Mouse (Mus musculus) heart, postnatal 4 days (tissue): Measurements from ENCODE around the gene Gsx1. TPM values are rescaled to one million over a fixed set of nuclear protein-coding genes. Genes with fewer than 3 reads are reported as not detected.
A peak's percentile ranks its signal among the peaks of the same experiment; 100 is the strongest.

Experiments used
- DNase-seq: peaks from one replicate; pipeline ENCODE4 v3.0.0; 2021
- total RNA-seq, 2 experiments: library from RNA; stranded (reverse); gene quantifications; 2 replicates each; pipeline ENCODE4 v1.2.3; 2021

Gsx1 gene
- total RNA-seq: not detected

DNA sequence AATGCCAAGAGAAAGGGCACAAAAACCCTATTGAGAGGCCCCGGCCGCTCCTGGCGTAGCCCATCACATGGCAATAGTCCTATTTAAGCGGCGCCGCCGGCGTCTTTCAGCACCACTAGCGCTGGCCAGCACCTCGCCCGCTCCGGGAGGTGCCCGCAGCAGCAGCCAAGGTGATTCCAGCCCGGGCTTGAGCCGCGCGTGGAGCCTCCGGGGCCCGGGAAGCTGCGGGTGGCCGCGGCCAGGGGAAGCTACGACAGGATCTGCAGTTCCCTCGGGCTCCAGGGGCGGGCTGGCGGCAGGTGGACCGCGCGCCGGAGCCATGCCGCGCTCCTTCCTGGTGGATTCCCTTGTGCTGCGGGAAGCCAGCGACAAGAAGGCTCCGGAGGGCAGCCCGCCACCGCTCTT, at the start of gene Gsx1:
Gsx1 (plus strand) TSS at position 126 of the 405 bp plus-strand sequence.
- DNase-seq: peak; percentile 80

DNA sequence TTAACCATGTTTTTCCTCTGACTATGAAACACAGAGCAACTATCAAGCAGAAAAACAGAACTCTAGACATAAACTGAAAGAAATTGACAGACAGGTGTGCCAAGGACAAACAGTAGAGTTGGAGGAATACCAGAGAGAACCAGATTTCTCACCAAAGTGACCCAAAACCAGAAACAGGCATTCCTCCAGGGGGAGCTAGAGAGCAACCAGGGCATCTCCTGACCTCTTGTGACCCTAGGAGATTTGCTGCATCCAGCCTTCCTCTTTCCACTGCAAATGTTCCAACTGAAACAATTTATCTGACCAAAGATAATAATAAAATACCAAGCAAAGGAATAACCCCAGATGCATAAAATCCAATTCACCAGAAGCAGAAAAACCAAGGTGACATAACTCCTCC, 41.2 kb upstream of the Gsx1 start:
- no peak for DNase-seq

DNA sequence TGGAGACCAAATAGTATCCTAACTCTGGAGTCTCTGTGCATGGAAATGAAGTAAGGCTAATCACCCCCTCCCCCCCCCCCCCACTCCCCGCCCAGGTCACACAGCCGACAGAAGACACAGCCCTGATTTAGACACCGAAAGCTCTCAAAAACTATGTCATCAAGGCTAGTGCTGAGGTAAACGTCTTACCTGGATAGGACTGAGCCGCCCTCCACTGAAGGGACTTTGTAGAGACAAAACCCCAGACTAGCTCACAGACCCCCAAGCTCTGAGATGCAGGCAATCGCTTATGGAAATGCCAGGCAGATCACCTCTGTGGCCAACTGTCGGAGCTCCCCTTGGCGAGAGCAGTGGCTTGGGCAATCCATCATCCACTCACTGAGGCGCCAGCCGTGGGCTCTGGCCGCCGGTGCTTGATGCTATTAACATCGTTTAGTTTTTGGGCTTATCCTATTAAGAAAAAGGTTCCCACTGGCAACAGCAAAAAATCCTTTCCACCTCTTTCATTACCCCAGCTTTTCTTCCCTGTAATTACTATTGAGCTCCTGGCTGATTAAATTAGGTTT, 33.6 kb upstream of the Gsx1 start:
- DNase-seq: no peak

DNA sequence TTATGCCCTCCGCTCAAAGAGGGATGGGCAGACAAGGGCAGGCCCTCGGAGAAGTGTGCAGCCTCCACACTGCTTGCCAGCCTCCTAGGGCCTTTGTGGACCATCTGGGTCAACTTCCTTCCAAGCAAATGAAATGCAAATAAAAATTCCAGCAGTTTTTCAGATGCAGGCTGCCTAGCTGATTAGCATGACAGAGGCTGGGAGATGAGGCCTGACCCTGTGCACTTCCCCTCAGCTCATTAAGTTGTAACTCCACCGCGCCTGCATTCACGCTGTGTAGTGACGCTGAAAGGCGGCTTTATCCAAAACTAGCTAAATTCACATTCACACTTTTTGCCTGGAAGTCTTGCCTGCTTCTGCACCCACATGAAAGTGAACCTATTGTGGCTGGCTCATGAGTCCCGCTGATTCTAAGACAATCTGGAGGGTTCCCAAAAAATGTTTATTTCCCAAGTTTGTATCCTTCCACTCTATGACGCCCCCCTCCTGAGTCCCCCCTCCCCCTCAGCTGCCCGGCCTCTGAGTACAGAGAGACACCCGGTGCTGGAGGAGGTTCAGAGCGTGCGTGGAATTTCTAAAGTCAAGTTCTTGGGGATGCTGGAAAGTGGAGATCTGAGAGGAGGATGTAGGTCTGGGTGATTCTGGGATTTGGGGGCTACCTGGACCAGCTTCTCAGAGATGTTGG, 32.9 kb upstream of the Gsx1 start:
- no peak for DNase-seq

DNA sequence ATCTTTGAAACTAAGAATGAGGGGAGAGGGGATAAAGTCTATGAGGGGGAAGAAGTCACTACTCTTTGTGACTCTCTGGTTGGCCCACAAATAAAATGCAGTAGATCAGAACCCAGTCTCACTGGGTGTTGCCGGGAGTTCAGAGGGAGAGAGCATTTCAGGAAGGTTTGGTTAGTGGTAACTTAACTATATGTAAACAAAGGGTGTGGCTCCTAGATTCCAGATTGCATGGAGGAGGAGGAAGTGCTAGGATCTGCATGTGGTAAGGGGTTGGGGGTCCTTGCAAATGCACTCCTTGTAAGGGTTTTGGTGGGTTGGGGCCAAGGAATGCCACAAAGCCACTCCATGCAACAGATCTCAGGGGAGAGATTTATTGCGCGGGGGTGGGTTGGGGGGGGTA, 32.1 kb upstream of the Gsx1 start:
- no peak for DNase-seq

DNA sequence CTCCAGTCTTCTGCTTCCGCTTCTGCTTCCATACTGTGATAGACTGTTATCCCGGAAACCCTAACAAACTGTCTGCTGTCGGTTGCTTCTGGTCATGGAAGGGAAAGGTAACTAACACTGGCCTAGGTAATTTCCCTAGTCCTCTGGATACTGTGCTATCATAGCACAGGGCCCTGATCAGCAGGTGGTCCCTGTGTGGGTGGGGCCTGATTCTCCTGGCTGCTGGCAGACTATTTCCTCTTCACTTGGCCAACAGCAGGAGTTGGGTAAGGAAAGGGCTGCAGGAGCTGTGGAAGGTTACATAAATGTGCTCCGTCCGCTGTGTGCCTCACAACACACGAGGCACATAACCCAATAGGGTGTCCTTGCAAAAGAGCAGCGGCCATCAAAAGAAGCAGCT, 31.1 kb upstream of the Gsx1 start:
- no peak for DNase-seq

DNA sequence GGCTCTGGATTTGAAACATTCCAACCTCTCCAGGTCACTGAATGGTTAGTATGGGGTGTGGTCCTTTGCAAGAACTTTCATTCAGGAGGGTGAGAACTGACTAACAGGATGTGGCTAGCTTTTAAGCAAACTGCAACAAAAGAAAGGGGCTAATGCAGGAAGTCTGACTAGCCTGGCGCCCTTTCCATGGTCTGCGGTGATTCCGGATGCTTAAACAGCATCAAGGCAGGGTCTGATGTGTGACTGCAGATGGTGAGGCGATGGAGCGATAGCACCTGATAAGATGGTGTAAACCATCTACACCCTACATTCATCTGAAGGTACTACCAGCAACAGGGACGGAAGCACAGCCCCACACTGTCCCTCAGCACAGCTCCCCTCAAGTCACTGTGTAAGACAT, 29.2 kb upstream of the Gsx1 start:
- no peak for DNase-seq

DNA sequence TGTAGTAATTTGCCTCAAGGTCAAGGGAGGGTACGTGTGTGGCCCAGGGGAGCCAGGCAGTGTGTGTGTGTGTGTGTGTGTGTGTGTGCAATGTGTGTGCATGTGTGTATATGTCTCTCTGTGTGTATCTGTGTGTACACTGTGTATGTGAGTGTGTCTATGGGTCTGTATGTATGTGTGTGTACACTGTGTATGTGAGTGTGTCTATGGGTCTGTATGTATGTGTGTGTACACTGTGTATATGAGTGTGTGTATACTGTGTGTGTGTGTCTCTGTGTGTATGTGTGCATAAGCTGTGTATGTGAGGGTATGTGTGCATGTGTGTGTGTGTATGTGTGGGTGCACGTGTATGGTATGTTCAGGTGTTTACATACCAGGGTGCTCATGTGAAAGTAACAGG, 28.7 kb upstream of the Gsx1 start:
- DNase-seq: no peak

DNA sequence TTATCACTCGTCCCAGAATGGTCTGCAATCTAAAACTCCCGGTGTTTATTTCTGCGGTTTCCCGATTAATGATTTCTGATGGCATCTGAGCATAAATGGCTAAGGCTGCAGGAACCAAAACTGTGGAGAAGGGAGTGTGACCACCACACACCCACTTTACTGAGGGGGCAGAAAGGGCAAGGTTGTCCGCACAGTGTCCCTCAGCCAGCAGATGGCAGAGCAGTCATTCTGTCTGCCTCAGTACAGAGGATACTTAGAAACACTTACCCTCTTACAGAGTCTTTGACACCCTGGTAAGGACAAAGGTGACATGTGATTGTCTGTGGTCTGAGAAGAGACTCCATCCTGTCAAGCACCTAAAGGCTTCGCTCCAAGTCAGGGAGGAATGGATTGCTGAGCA, 23.4 kb upstream of the Gsx1 start:
- no peak for DNase-seq

DNA sequence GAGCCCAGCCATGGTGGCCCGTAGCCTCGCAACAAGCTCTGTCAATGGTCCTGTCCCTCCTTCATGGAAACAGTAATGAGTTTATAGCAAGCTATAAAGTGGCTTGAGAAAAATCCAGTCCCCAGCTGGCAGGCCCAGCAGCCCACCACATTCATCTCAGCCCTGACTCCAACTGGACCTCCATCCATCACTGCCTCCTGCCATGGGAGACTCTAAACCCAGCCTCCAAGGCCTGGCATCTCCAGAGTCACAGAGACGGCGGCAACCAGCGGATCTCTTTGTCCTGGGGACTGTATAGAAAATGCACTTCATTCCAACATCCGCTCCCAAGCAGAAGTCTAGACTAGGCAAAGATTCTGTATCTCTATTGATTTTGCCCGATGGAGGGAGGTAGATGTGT, 18.4 kb upstream of the Gsx1 start:
- DNase-seq: no peak

DNA sequence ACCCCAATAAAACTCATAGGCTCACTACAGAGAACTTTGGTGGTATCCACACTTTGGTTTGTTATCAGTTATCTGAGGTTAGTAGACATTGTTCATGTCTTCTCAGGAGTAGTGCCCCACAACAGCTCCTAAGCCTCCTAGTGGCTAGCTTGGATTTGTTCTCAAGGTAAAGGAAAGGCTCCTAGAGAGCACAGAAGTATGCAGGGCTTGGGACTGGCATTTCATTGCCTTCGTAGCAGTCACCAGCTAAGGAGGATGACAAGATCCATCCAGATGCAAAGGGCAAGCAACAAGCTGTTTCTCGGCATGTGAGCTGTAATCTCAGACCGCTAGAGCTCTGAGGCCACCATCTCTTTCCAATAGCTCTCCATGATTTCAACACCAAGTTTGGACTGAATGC, 14.4 kb upstream of the Gsx1 start:
- DNase-seq: no peak

DNA sequence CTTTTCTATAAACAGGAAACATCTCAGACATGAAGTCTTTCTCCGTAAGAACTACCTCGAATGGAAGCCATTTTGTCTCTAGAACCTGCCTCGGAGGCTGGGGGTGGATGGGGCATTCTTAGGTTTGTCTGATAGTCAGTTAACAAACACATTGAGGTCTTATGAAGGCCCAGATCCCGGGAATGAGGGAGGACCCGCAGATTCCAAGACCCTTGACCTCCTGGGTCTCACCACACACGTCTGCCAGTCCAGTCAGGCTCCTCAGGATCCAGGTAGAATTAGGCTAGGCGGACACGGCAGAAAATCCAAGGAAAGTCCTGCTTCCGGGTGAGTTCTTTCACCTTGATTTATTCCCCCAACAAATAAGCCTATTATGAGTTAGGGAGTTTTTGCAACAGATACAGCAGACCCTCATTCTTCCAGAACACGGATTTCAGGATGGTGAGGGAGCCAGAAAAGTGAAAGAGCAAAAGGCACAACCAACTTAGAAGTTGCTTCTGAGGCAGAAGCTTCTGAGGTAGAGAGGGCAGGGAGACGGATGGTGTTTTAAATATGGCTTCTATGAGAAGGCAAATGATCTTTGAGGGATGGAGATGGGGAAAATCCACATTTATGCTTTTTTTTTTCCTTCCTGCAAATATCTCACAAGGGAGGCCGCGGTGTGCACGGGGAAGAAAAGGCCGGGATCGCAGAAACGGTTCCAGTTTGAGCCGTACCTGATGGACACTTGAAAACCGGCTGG, 3.2 kb upstream of the Gsx1 start:
- DNase-seq: no peak

DNA sequence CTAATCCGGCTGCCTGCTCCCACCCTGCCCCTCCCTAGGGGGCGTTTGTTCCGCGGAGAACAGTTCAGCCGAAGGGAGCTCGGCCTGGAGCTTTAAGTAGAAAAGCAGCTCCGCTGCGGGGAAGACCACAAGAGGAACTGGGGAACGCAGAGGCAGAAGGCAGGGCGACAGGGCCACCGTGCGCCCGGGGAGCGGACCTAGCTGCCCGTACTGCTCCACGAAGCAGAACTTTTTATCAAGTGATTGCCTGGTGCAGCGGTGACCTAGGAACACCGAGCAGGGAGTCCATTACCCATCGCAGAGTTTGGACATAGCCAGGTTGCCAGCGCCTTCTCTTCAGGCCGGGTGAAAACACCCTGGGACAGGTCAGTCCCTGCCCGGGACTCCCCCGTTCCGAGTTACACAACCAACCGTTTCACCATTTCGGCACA, 2.5 kb upstream of the Gsx1 start:
- peak; percentile 9 for DNase-seq

DNA sequence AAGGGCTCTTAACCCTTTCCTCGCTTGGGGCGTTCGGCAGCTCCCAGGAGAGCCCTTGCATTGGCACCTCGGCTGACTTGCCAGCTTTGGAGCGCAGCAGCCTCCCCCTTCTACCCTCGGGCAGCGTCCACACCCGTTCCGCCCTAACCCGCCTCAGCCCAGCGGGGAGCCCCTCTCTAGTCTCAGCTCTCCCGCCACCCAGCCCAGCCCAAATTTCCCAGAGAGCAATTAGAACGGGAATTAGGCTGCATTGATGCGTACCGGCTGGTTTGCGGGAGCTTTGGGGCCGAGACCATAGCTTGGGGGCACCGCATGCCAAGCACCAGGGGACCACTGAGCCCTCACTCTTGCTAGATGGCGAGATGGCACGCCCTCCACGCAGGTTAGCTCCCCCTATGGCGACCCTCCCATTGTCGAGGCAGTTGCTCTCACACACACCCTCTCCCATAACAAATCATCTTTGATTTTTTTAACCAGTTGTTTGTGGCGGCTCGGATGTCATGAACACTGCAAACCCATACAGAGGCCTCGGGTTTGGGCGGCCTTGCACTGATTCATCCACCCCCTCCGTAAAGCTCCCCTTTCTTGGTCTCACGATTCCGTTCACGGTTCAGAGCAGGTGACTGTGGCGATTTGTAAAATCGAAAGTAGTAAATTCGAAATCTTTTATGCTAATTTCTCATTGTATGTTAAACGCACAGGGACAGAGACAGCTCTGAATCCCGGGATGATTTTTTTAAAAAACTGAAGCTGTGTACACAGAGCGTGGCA, 1.5 kb upstream of the Gsx1 start:
- no peak for DNase-seq

DNA sequence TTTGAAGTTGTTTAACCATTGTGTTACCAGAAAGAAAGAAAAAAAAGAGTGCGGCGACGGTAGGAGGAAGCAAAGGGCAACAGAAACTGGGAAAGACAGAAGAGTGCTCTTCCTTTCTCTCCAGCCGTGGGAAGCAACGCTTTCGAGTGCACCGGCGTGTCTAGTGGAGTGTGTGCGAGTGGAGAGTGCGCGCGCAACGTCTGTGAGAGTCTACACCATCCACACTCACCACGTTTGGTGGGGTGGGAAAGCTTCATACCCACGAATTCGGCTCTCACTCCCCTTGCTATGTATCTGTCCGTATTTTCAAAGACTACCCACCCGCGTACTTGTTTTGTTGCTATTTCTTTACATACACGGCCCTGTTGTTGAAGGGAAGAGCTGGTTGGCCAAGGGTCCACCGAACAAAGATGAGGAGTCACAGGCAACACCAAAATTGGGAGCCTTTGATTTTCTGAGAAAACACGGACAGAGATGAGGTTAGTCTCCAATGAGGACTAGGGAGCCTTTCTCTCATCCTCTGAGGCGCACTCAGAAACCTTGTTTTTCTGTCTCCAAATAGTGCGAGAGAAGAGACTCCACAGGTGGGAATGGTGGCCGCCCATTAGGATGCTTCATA, 835 bp upstream of the Gsx1 start:
- no peak for DNase-seq

DNA sequence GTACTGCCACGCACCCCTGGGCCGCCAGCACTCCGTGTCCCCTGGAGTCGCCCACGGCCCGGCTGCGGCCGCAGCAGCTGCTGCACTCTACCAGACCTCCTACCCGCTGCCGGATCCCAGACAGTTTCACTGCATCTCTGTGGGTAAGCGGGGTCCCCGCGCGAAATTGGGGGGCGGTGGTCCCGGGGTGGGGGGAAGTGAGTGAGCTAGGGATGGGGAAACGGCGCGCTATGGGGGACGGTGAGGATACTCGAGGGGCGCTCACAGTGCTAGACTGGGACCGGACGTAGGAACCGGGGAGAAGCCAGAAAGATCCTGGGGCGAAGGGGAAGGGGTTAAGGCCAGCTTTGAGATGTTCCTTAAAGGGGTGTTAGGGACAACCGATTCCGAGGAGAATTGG, 660 bp downstream of the Gsx1 start:
- no peak for DNase-seq

DNA sequence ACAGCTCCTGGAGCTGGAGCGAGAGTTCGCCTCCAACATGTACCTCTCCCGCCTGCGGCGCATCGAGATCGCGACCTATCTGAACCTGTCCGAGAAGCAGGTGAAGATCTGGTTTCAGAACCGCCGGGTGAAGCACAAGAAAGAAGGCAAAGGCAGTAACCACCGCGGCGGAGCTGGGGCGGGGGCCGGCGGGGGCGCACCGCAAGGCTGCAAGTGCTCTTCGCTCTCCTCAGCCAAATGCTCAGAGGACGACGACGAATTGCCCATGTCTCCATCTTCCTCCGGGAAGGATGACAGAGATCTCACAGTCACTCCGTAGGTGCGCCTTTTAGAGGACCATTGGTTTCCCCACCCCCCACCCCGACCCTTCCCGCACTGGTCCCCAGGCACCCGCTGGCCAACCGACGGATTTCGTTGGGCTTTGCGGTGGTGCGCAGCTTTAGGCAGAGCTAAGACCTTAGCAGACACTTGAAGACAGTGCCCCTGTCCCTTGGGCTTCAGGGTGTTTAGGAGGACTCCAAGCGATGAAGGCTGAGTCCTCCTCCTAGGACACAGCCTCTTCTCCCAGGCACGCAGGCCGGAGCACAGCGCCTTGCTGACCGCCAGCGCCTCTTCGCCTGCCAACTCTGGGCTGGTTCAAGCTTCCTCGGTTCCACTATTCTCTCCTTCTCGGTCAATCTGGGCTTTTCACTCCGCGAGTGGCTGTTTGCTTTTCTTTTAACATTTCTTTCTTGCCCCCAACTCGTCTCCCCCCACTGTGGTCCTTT, 1.5 kb downstream of the Gsx1 start:
- DNase-seq: no peak

DNA sequence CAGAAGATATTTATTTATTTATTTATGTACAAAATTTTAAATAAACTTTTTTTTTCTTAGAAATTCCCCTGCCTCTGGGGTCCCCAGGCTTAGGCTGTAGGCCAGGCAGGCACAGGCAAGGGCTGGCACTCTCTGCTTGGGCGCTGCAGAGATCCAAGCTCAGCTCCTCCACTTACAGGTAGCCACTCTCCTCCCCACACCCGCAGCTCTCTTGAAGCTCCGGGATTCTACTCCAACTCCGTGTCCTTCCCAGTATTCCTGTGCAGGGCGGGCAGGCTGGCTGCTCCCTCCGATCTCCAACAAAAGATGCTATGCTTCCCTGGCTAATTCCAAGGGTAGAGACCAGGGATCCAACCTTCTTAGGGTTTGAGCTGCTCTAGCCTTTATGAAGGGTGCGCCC, 2.4 kb downstream of the Gsx1 start:
- DNase-seq: no peak

DNA sequence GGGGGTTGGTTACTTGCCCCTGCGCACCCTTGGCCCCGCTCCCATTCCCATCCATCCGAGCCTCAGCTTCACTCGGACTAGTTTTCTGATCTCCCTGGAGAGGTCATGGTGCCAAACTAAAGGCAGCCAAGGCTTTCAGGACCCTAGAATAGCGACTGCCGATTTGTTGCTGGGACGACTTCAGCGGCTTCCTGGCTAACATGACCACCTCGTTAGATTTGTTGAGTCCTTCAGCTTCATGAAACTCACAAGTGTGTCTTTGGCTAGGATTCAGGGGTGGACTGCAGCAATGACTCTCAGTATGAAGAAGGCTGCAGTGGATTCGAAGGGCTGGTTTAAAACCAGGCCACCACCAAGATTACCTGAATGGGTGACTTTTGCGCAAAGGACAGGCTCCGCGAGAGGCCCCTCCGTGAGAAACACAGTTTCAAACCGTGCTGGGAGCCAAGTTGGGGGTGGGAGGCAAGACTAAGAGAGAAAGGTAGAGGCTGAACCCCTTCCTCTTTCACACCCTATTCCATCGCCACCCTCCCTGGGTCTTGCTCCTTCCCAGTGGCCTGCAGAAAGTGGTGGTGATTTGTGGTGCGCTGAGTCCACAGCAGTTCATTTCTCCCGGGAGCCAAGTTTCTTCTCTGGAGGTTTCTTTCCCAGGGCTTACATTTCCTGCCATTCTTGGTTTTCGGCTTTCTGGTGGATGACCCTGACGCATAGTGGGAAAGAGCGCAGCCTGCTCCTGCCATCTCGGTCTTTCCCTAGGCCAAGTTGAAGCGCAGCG, 3.5 kb downstream of the Gsx1 start:
- no peak for DNase-seq

DNA sequence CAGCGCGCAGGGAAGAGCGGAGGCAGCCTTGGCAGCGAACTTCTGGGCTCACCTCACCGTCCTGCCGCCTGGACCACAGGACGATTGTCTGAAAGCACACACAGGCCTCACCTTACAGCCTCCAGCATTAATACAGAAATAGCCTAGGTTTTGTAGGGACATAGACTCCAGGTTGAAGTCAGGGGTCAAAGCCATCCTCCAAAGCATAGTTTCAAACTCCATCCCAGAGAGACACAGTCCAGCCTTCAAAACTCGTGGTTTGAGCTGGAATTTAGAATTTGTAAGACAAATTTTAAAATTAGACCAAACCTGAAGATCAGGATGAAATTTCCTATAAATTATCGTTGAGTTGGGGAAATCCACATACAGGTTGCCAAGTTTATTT, 4.1 kb downstream of the Gsx1 start:
- no peak for DNase-seq

DNA sequence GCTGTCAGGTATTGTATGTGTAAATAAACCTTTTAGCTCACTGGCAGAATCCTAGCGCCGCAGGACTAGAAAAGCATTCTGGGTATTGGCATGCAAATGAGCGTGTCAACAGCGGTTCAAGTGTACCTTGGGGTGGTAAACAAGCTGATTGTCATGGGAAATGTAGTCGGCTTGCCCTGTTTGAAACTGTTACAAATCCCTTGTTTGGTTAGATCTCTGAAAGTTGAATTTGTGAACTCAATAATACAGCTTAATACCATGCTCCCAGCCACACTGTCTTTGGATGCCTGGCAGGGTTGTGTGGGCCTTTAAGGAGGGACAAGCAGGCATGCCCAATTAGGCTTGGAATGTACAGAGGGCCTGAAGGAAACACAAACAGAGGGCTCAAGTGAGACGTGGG, 16.4 kb downstream of the Gsx1 start:
- DNase-seq: no peak
